Mouse (Mus musculus) neural tube, embryonic 14.5 days (tissue): ENCODE data around the gene Btg1. TPM values are rescaled to one million over a fixed set of nuclear protein-coding genes. Genes with fewer than 3 reads are reported as not detected.
A peak's percentile ranks its signal among the peaks of the same experiment; 100 is the strongest.

Experiments used
- ATAC-seq: fragments of 200-750 bp; cut with Nextera tagmentation; 2 replicates; pipeline ENCODE4 v1.8.0; 2017; ENCODE audit warnings: low read depth, mild to moderate bottlenecking, moderate TSS enrichment, moderate library complexity
- H3K27ac ChIP-seq: fragments of 300-500 bp; sonication (generic); 2 replicates; pipeline ENCODE4 v1.5.1; 2014; ENCODE audit warnings: low read depth, mild to moderate bottlenecking, control low read depth, low read length, moderate library complexity, mixed read lengths
- H3K27me3 ChIP-seq: fragments of 300-500 bp; sonication (generic); 2 replicates; pipeline ENCODE4 v1.6.1; 2014; ENCODE audit warnings: low read length; ENCODE audit not compliant: control insufficient read depth, insufficient read depth
- H3K36me3 ChIP-seq: fragments of 300-500 bp; sonication (generic); 2 replicates; pipeline ENCODE4 v1.6.1; 2014; ENCODE audit warnings: low read length, mixed read lengths; ENCODE audit not compliant: control insufficient read depth, insufficient read depth
- H3K4me1 ChIP-seq: fragments of 300-500 bp; sonication (generic); 2 replicates; pipeline ENCODE4 v1.6.1; 2014; ENCODE audit warnings: low read length; ENCODE audit not compliant: control insufficient read depth, insufficient read depth
- H3K4me2 ChIP-seq: fragments of 300-500 bp; sonication (generic); 2 replicates; pipeline ENCODE4 v1.6.1; 2014; ENCODE audit warnings: mild to moderate bottlenecking, low read depth, low read length, control low read depth
- H3K4me3 ChIP-seq: fragments of 300-500 bp; sonication (generic); 2 replicates; pipeline ENCODE4 v1.5.1; 2014; ENCODE audit warnings: low read depth, low read length, control low read depth, mixed read lengths
- H3K9ac ChIP-seq: fragments of 300-500 bp; sonication (generic); replicated peaks from 2 replicates; pipeline ENCODE4 v1.6.1; 2014; ENCODE audit warnings: low read depth, mild to moderate bottlenecking, control low read depth, low read length, mixed read lengths
- H3K9me3 ChIP-seq: fragments of 300-500 bp; sonication (generic); 2 replicates; pipeline ENCODE4 v1.6.1; 2016; ENCODE audit warnings: low read length; ENCODE audit not compliant: control insufficient read depth
- WGBS: fragments of 180-500 bp; shearing (Covaris S2); extraction: QIAGEN DNeasy Blood & Tissue Kit; methylation state at CpG from one replicate; pipeline ENCODE4 v1.1.7; 2014; 5-methylcytosine and 5-hydroxymethylcytosine counted together
- polyA plus RNA-seq: library from polyadenylated mRNA; unstranded; fragments of >200 nt; fragmentation: Nextera tagmentation; extraction: Ambion mirVana; gene quantifications from 2 replicates; pipeline ENCODE4 v1.2.1, GENCODE M21; 2014

The Btg1 gene
- 51.1 and 53.3 TPM in 2 replicates for polyA plus RNA-seq

DNA sequence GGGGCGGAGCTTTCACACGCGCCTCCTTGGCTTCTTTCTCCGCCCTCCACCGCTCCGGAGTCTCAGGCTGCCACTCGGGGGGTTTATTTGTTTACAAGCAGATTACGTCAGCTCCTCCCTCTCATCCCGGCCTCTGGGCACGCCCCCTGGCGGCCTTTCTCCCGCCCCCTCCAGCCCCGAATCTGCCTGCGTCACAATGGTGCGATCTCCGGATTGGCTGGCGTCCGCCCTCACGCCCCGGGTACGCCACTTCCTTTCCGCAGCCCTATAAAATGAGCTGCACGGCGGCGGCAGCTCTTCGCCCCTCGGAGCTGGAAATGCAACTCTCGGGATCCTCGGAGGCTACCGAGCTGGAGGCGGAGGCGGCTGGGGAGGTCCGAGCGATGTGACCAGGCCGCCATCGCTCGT lies at the start of gene Btg1:
Gene Btg1 (plus strand): TSS at position 298 of the 408 bp plus-strand sequence.
- peak within 1 kb of the TSS; percentile 47 for H3K4me2 ChIP-seq
- peak; percentile 97 for ATAC-seq
- H3K36me3 ChIP-seq, result no peaks in the 10 kb centered on the region
- peaks cover 6% of the 10 kb centered on the region; the same call in 1 of the 2 replicates for H3K4me1 ChIP-seq
- H3K9me3 ChIP-seq, result no peaks in the 10 kb centered on the region
- H3K27ac ChIP-seq, result peak within 1 kb of the TSS; percentile 96
- H3K27me3 ChIP-seq, result no peaks in the 10 kb centered on the region; the same call in 1 of the 2 replicates
- WGBS, result 0% methylated on average over 34 of the region's 37 CpGs
- H3K4me3 ChIP-seq, result peak within 1 kb of the TSS; percentile 99
- H3K9ac ChIP-seq, result peak within 1 kb of the TSS; percentile 99

- Histone ChIP-seq H3K36me3 (no peaks in the 10 kb centered on the region), H3K4me2 (no peak overlapping the region), H3K27ac (no peak overlapping the region), H3K4me3 (no peak overlapping the region), H3K9ac (no peak overlapping the region), H3K27me3 (no peaks in the 10 kb centered on the region), H3K9me3 (no peaks in the 10 kb centered on the region), H3K4me1 (no peaks in the 10 kb centered on the region)
- no peak for ATAC-seq
- WGBS, result 80% methylated on average over 8 of the region's 8 CpGs
Observed at GRCm38 (mm10) chr10:96569469-96569868, 47.3 kb upstream of the Btg1 start.

DNA sequence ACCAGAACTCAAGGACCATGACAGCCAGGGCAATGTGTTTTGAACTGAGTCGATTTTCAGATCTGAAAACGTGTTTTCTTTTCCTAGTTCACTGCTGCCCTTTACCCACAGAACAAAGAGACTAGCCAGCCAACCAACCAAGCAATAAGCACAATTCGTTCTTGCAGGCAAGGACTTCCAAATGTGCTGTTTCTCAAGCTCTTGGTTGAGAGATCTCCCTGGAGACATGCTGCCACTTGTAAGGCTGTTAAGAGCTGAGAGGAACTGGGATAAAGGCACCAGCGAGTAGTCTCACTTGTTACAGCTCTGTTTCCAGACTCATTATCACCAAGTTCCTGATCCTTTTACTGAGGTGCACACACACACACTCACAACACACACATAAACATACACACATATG lies 45.6 kb upstream of the Btg1 start:
- WGBS, result 66% methylated on average over 4 of the region's 4 CpGs
- Histone ChIP-seq H3K4me3 (no peak overlapping the region), H3K36me3 (no peaks in the 10 kb centered on the region), H3K4me2 (no peak overlapping the region), H3K9ac (no peak overlapping the region), H3K4me1 (no peaks in the 10 kb centered on the region), H3K27ac (no peak overlapping the region), H3K27me3 (no peaks in the 10 kb centered on the region), H3K9me3 (no peaks in the 10 kb centered on the region)
- ATAC-seq, result no peak

- no peaks in the 10 kb centered on the region for H3K27me3 ChIP-seq
- no peaks in the 10 kb centered on the region for H3K4me1 ChIP-seq
- no peaks in the 10 kb centered on the region for H3K36me3 ChIP-seq
- no peaks in the 10 kb centered on the region for H3K9me3 ChIP-seq
- H3K4me2 ChIP-seq, result no peak overlapping the region
- no peak overlapping the region for H3K27ac ChIP-seq
- 50% methylated on average over 6 of the region's 6 CpGs for WGBS
- no peak overlapping the region for H3K9ac ChIP-seq
- H3K4me3 ChIP-seq, result no peak overlapping the region
- no peak for ATAC-seq
Observed at GRCm38 (mm10) chr10:96574786-96575185, 42.0 kb upstream of the Btg1 start.

- 89% methylated on average over 5 of the region's 5 CpGs for WGBS
- H3K27me3 ChIP-seq, result no peaks in the 10 kb centered on the region
- H3K27ac ChIP-seq, result no peak overlapping the region
- H3K36me3 ChIP-seq, result no peaks in the 10 kb centered on the region
- no peaks in the 10 kb centered on the region for H3K4me1 ChIP-seq
- no peak for ATAC-seq
- no peaks in the 10 kb centered on the region for H3K9me3 ChIP-seq
- H3K9ac ChIP-seq, result no peak overlapping the region
- no peak overlapping the region for H3K4me3 ChIP-seq
- H3K4me2 ChIP-seq, result no peak overlapping the region
Observed at GRCm38 (mm10) chr10:96575338-96575737, 41.5 kb upstream of the Btg1 start.

DNA sequence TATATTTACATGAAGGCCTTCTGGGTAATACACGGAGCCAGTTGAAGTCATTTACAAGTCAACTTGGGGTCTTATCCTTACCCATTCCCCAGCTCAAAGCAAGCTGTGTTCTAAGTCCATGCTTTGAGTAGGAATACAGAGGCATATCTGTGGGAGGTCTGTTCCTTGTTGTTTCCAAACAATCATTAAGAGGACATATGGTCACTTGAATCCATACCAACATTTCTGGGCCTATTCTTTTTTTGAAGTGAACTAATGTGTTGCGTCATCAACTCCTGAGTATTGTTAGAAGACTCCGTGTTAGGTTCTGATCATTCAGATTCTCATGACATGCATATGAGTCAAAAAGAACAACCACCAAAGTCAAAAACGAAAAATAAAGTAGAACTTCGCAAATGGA lies 37.9 kb upstream of the Btg1 start:
- ATAC-seq, result no peak
- Histone ChIP-seq H3K9me3 (no peaks in the 10 kb centered on the region), H3K9ac (no peak overlapping the region), H3K36me3 (no peaks in the 10 kb centered on the region), H3K27ac (no peak overlapping the region), H3K4me3 (no peak overlapping the region), H3K4me2 (no peak overlapping the region), H3K27me3 (no peaks in the 10 kb centered on the region), H3K4me1 (0 out of 2 replicates have a peak, but pooled peaks cover 3% of the 10 kb centered on the region)
- 80% methylated on average over 5 of the region's 5 CpGs for WGBS

DNA sequence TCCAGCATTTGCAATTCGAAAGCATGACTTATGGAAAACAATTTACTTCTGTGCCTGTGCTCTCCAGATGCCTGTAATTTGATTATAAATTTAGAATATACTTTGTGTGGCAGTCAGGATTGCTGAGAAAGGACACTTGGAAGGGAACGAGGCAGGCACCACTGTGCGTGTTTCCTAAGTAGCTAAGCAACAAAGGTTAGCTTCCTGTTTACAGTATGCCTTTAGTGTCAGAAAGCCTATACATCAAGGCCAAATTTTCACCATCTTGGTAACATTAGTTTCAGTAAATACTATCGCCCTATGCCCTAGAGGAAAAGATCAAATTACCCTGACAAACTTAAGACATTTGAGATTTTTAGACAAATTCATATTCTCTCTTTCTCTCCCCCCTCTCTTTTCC lies 37.4 kb upstream of the Btg1 start:
- ATAC-seq, result no peak
- Histone ChIP-seq H3K36me3 (no peaks in the 10 kb centered on the region), H3K4me1 (0 out of 2 replicates have a peak, but pooled peaks cover 3% of the 10 kb centered on the region), H3K27me3 (no peaks in the 10 kb centered on the region), H3K4me2 (no peak overlapping the region), H3K9ac (no peak overlapping the region), H3K27ac (no peak overlapping the region), H3K4me3 (no peak overlapping the region), H3K9me3 (no peaks in the 10 kb centered on the region)
- WGBS, result 59% methylated on average over 4 of the region's 4 CpGs

DNA sequence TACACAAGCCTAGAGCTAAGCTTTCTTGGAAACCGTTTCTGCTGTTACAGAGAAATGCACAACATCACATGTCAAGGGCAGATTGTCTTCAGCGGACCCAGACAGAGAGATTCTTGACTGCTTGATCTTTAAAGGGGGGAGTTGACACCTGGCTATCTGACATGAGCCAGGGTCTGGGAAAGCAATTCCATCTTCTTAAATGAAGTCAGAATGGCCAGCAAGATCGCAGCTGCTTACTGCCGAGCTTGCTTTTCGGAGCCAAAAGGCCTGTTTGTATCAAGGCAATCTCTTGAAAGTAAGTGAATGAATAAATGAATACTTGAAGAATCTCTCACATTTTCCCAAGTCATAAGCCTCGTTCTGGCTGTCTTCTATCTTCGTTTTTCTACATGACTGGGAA lies 36.6 kb upstream of the Btg1 start:
- Histone ChIP-seq H3K27me3 (no peaks in the 10 kb centered on the region), H3K4me3 (no peak overlapping the region), H3K4me2 (no peak overlapping the region), H3K27ac (no peak overlapping the region), H3K36me3 (no peaks in the 10 kb centered on the region), H3K4me1 (0 out of 2 replicates have a peak, but pooled peaks cover 3% of the 10 kb centered on the region), H3K9ac (no peak overlapping the region), H3K9me3 (no peaks in the 10 kb centered on the region)
- ATAC-seq, result no peak
- 80% methylated on average over 7 of the region's 7 CpGs for WGBS

GRCm38 (mm10) chr10:96581232-96581631 lies 35.6 kb upstream of the Btg1 start:
- WGBS, result 41% methylated on average over 6 of the region's 6 CpGs
- 0 out of 2 replicates have a peak, but pooled peaks cover 3% of the 10 kb centered on the region for H3K4me1 ChIP-seq
- 0 out of 2 replicates have a peak overlapping the region, but pooled peaks have one; percentile 44 for H3K27ac ChIP-seq
- no peak overlapping the region for H3K4me2 ChIP-seq
- no peak for ATAC-seq
- no peak overlapping the region for H3K4me3 ChIP-seq
- H3K27me3 ChIP-seq, result no peaks in the 10 kb centered on the region
- no peaks in the 10 kb centered on the region for H3K36me3 ChIP-seq
- no peak overlapping the region for H3K9ac ChIP-seq
- no peaks in the 10 kb centered on the region for H3K9me3 ChIP-seq
